Mouse (Mus musculus) neural tube, embryonic 15.5 days (tissue): Measurements from ENCODE around the gene Vwa1. TPM values are rescaled to one million over a fixed set of nuclear protein-coding genes. Genes with fewer than 3 reads are reported as not detected.
A peak's percentile ranks its signal among the peaks of the same experiment; 100 is the strongest.
"Not testable (repeated sequence)": the region's sequence is repeated elsewhere in the genome, so short reads cannot be mapped to it uniquely, and the experiment has no call there.

Experiments used
- ATAC-seq: fragments of 200-750 bp; cut with Nextera tagmentation; 2 replicates; pipeline ENCODE4 v1.8.0; 2017; ENCODE audit warnings: mild to moderate bottlenecking, moderate TSS enrichment, moderate library complexity; ENCODE audit not compliant: low FRiP score
- H3K27ac ChIP-seq: fragments of 300-500 bp; sonication (generic); replicated peaks from 2 replicates; pipeline ENCODE4 v1.5.1; 2015; ENCODE audit warnings: mild to moderate bottlenecking, inconsistent platforms
- H3K27me3 ChIP-seq: fragments of 300-500 bp; sonication (generic); replicated peaks from 2 replicates; pipeline ENCODE4 v1.6.1; 2015; ENCODE audit warnings: inconsistent platforms
- H3K36me3 ChIP-seq: fragments of 300-500 bp; sonication (generic); 2 replicates; pipeline ENCODE4 v1.6.1; 2015; ENCODE audit warnings: inconsistent platforms
- H3K4me1 ChIP-seq: fragments of 300-500 bp; sonication (generic); 2 replicates; pipeline ENCODE4 v1.6.1; 2015; ENCODE audit warnings: inconsistent platforms
- H3K4me2 ChIP-seq: fragments of 300-500 bp; sonication (generic); 2 replicates; pipeline ENCODE4 v1.6.1; 2015; ENCODE audit warnings: inconsistent platforms, mild to moderate bottlenecking, moderate library complexity
- H3K4me3 ChIP-seq: fragments of 300-500 bp; sonication (generic); replicated peaks from 2 replicates; pipeline ENCODE4 v1.5.1; 2015; ENCODE audit warnings: mild to moderate bottlenecking, inconsistent platforms
- H3K9ac ChIP-seq: fragments of 300-500 bp; sonication (generic); replicated peaks from 2 replicates; pipeline ENCODE4 v1.6.1; 2015; ENCODE audit warnings: mild to moderate bottlenecking, inconsistent platforms
- H3K9me3 ChIP-seq: fragments of 300-500 bp; sonication (generic); replicated peaks from 2 replicates; pipeline ENCODE4 v1.6.1; 2016; ENCODE audit warnings: inconsistent platforms
- WGBS: fragments of 180-500 bp; shearing (Covaris S2); methylation state at CpG from one replicate; pipeline ENCODE4 v1.1.7; 2015; ENCODE audit warnings: mixed read lengths; 5-methylcytosine and 5-hydroxymethylcytosine counted together
- polyA plus RNA-seq: library from polyadenylated mRNA; unstranded; fragments of >200 nt; fragmentation: Nextera tagmentation; extraction: Ambion mirVana; gene quantifications from 2 replicates; pipeline ENCODE4 v1.2.1, GENCODE M21; 2015

Vwa1 gene
- polyA plus RNA-seq, 1 experiment from 2014 or later: 30.0 TPM

DNA sequence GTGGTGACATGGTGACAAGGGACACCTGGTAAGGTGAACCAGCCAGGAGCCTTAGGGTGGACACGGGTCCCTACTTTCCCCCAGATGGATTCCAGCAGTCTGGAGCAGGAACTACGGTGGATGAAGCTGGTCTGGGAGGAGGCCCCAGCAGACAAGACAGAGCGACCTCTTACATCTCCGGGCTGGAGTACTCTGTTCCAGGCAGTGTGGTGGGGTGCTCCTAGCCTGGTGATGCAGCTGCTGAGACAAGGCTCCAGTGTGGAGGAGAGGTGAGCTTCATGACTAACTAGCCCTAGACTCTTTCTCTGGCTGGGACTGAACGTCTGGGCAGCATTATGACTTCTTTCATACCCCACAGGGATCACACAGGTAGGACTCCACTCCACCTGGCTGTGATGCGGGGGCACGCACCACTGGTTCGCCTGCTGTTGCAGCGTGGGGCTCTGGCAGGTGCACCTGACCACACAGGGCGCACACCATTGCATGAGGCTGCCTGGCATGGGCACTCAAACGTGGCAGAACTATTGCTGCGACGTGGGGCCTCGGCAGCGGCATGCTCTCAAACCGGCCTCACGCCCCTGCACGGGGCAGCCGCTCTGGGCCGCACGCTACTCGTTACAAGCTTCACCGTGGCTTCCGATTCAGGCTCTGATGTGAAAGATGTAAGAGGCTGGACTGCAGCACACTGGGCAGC, 16.9 kb upstream of the Vwa1 start:
- H3K9me3 ChIP-seq: no peaks in the 10 kb centered on the region
- H3K4me3 ChIP-seq: no peak overlapping the region
- no peaks in the 10 kb centered on the region for H3K4me1 ChIP-seq
- no peak for ATAC-seq
- H3K9ac ChIP-seq: no peak overlapping the region
- 75% methylated on average over 24 of the region's 24 CpGs for WGBS
- H3K4me2 ChIP-seq: no peak overlapping the region
- H3K27me3 ChIP-seq: no peaks in the 10 kb centered on the region
- H3K27ac ChIP-seq: no peak overlapping the region
- H3K36me3 ChIP-seq: no peaks in the 10 kb centered on the region

DNA sequence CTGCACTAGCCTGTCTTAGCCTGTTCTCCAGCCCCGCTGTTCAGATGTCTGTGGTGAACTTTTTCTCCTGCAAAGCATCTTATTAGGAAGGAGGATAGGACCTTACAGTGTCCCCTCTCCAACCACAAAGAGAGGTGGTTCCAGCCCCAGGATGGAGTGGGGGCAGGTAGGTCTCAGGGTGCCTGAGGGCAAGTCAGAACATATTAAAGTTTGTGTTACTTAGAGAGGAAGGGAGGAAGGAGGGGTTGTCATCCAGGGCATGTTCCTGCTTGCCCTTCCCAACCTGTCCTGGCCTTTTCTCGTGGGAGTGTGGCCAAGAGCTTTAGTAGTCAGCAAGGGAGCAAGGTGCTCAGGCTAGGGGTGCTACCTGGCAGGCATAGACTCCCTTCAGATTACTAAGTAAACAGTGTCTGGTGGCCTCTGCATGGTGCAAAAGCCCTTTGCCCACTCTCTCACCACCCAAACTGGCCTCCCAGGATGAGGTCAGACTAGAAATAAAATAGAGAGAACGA, 16.2 kb upstream of the Vwa1 start:
- H3K4me2 ChIP-seq: no peak overlapping the region
- no peak for ATAC-seq
- H3K4me3 ChIP-seq: no peak overlapping the region
- no peaks in the 10 kb centered on the region for H3K27me3 ChIP-seq
- no peak overlapping the region for H3K27ac ChIP-seq
- H3K9me3 ChIP-seq: no peaks in the 10 kb centered on the region
- 78% methylated on average over 3 of the region's 3 CpGs for WGBS
- H3K9ac ChIP-seq: no peak overlapping the region
- H3K36me3 ChIP-seq: no peaks in the 10 kb centered on the region
- H3K4me1 ChIP-seq: 0 out of 2 replicates have a peak, but pooled peaks cover under 1% of the 10 kb centered on the region

DNA sequence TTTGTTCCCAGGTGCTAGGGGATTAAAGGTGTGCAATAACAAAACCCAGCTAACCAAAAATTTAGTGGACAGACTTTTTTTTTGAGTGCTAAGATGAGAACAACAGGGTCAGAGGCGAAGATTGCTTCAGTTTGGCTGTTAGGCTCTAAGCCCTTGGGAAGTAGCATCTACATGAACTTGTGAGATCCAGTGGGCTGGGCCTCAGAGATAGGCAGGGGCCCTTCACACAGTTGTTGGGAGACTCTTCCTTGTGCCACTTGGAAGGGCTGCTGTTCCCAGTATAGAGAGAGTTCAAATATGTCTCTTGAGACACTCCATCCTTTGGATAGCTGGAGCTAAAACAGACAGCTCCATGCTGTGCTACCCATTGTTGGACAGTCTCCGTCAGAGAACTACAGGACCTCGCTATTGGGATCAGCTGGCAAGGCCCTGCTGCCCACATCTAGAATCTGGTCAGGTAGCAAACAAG, 15.6 kb upstream of the Vwa1 start, which contains the start of gene Ankrd65:
TSS of gene Ankrd65 (plus strand) at position 419 of the 469 bp plus-strand sequence.
- Histone ChIP-seq H3K4me2 (no peak within 1 kb of the TSS), H3K9ac (no peak within 1 kb of the TSS), H3K27ac (no peak within 1 kb of the TSS), H3K4me1 (peaks cover 7% of the 10 kb centered on the region), H3K4me3 (no peak within 1 kb of the TSS), H3K27me3 (no peaks in the 10 kb centered on the region), H3K9me3 (no peaks in the 10 kb centered on the region), H3K36me3 (no peaks in the 10 kb centered on the region)
- 81% methylated on average over 3 of the region's 3 CpGs for WGBS
- ATAC-seq: no peak

DNA sequence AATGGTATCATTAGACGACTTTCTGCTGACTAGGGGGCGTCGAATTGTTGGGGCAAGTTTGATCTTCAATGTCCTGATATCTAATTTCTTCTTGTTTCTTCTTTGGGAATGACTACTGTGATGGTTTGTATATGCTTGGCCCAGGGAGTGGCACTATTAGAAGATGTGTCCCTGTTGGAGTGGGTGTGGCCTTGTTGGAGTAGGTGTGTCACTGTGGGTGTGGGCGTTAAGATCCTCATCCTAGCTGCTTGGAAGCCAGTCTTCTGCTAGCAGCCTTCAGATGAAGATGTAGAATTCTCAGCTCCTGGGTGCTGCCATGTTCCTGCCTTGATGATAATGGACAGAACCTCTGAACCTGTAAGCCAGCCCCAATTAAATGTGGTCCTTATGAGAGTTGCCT, 14.3 kb upstream of the Vwa1 start:
- not testable (repeated sequence) for H3K27me3 ChIP-seq, H3K4me3 ChIP-seq, H3K27ac ChIP-seq, H3K36me3 ChIP-seq, H3K4me2 ChIP-seq, ATAC-seq, H3K9ac ChIP-seq, H3K9me3 ChIP-seq
- 81% methylated on average over 4 of the region's 4 CpGs for WGBS
- peaks cover 12% of the 10 kb centered on the region for H3K4me1 ChIP-seq

DNA sequence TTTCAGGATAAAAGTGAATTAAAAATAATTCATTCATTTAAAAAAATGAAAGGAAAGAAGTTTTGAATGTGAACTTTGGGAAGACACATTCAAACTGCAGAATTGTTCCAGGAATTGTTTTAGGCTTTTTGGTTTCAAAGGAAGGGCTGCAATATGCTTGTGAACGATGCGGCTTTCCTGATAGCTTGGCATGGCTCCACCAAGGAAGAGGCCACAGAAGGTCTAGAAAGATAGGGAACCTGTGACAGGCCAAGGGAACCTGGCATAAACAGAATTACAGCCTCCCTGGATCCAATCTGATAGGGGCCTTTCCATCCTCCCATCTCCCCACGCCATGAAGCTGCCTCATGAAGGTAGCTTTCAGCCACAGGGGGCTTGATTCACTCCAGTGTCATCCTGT, 13.8 kb upstream of the Vwa1 start:
- H3K4me1 ChIP-seq: peaks cover 18% of the 10 kb centered on the region
- WGBS: 81% methylated on average over 3 of the region's 3 CpGs
- ATAC-seq: no peak
- H3K9ac ChIP-seq: no peak overlapping the region
- no peak overlapping the region for H3K4me3 ChIP-seq
- no peaks in the 10 kb centered on the region for H3K27me3 ChIP-seq
- H3K9me3 ChIP-seq: no peaks in the 10 kb centered on the region
- H3K27ac ChIP-seq: no peak overlapping the region
- no peaks in the 10 kb centered on the region for H3K36me3 ChIP-seq
- no peak overlapping the region for H3K4me2 ChIP-seq

GRCm38 (mm10) chr4:155785819-155786218, 11.3 kb upstream of the Vwa1 start, which contains the start of gene Tmem88b:
TSS of gene Tmem88b (minus strand) at chr4:155785874.
- Histone ChIP-seq H3K9me3 (no peaks in the 10 kb centered on the region), H3K4me2 (peak within 1 kb of the TSS; percentile 74), H3K4me3 (peak within 1 kb of the TSS; percentile 63), H3K36me3 (no peaks in the 10 kb centered on the region), H3K27me3 (no peaks in the 10 kb centered on the region), H3K27ac (peak within 1 kb of the TSS; percentile 92; the same call in 1 of the 2 replicates), H3K9ac (peak within 1 kb of the TSS; percentile 75; the same call in 1 of the 2 replicates), H3K4me1 (peaks cover 25% of the 10 kb centered on the region)
- ATAC-seq: no peak
- WGBS: 68% methylated on average over 5 of the region's 5 CpGs

DNA sequence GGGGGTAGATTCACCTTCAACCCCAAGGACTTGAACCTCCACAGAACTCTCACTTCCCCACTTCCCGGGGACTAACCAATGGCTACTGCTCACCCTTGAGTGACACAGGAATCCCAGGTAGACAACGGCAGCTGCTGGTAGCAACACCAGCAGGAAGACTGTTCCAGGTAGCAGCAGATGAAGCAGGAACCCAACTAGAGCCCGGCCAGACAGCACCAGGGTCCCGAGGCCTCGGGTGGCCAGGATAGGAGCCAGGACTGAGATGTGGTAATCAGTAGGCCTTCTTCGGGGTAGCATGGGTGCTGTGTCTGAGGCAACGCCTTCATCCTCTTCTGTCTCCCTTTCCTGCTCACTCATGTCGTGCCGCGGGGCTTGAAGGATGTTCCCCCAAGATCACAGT, 10.7 kb upstream of the Vwa1 start:
- no peak for ATAC-seq
- Histone ChIP-seq H3K9ac (0 out of 2 replicates have a peak overlapping the region, but pooled peaks have one; percentile 20), H3K27me3 (no peaks in the 10 kb centered on the region), H3K4me1 (peaks cover 26% of the 10 kb centered on the region), H3K4me3 (no peak overlapping the region), H3K4me2 (0 out of 2 replicates have a peak overlapping the region, but pooled peaks have one; percentile 74), H3K9me3 (no peaks in the 10 kb centered on the region), H3K27ac (0 out of 2 replicates have a peak overlapping the region, but pooled peaks have one; percentile 28), H3K36me3 (no peaks in the 10 kb centered on the region)
- 90% methylated on average over 10 of the region's 10 CpGs for WGBS

DNA sequence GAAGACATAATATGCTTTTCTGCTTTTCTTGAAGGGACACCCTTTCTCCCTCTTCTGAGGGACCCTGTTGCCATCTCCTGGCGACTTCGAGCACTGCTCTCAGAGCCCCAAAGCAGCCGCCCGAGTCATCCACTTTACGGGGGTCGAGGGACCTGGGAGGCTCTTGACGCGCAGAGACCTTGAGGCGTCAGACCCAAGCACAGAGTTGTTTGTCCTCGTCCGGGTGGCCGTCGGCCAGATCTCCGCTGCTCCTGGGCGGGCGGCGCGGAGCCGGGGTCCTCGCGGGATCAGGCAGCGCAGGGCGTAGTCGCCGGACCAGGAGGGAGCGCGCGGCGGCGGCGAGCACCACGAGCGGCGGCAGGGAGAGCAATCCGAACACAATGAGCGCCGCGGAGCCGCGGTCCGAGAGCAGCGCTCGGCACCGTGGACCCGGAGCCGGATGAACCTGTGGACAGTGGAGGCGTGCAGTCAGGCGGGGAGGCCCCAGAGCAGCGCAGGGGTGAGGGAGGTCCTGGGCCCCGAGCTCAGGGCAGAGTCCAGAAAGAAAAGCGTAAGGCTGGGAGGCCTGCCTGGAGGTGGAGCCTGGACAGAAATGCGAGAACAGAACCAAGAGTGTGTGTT, 9.7 kb upstream of the Vwa1 start:
- under 1% methylated on average over 52 of the region's 52 CpGs for WGBS
- H3K27me3 ChIP-seq: no peaks in the 10 kb centered on the region

DNA sequence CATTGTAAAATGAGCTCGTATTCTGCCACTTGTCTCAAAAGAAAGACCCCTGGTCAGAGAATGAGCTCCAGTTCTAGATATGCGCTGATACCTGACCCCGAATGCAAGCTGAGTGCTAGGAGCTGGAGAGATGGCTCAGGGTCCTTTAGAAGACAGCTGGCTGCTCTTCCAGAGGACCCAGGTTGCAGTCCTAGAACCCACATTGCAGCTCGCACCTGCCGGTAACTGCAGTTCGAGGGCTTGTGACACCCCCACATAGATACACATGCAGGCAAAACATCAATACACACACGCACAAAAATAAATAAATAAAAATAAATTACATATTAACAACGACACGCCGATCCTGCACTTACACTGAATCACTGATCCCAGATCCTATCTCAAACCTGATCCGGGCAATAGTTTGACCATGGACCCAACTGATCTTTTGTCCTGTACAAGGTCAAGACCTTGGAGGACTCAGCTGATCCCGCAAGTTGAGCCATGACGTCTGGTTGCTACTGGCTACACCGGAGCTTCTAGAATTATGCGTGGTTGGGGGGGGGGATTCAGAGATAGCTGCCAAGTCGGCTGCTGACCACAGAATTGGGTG, 9.1 kb upstream of the Vwa1 start:
- peaks cover 26% of the 10 kb centered on the region for H3K4me1 ChIP-seq
- 35% methylated on average over 16 of the region's 16 CpGs for WGBS
- ATAC-seq: peak; percentile 39; the same call in 1 of the 2 replicates

More for the DNA sequence above, 9.7 kb upstream of the Vwa1 start:
- H3K4me2 ChIP-seq: peak overlapping the region; percentile 74
- peak; percentile 89 for ATAC-seq
- H3K36me3 ChIP-seq: no peaks in the 10 kb centered on the region
- peak overlapping the region; percentile 75 for H3K9ac ChIP-seq
- no peaks in the 10 kb centered on the region for H3K9me3 ChIP-seq
- peak overlapping the region; percentile 92 for H3K27ac ChIP-seq
- H3K4me1 ChIP-seq: peaks cover 26% of the 10 kb centered on the region
- peak overlapping the region; percentile 63 for H3K4me3 ChIP-seq

GRCm38 (mm10) chr4:155780895-155781294, 6.4 kb upstream of the Vwa1 start:
- H3K4me2 ChIP-seq: peak overlapping the region; percentile 13; the same call in 1 of the 2 replicates
- 36% methylated on average over 6 of the region's 6 CpGs for WGBS
- ATAC-seq: no peak
- peak overlapping the region; percentile 41; the same call in 1 of the 2 replicates for H3K27ac ChIP-seq
- no peaks in the 10 kb centered on the region for H3K9me3 ChIP-seq
- H3K4me3 ChIP-seq: no peak overlapping the region
- no peak overlapping the region for H3K9ac ChIP-seq
- peaks cover 29% of the 10 kb centered on the region for H3K4me1 ChIP-seq
- H3K27me3 ChIP-seq: 0 out of 2 replicates have a peak, but pooled peaks cover 3% of the 10 kb centered on the region
- no peaks in the 10 kb centered on the region for H3K36me3 ChIP-seq

More for the DNA sequence above, 9.1 kb upstream of the Vwa1 start:
- H3K4me3 ChIP-seq: peak overlapping the region; percentile 63
- no peaks in the 10 kb centered on the region for H3K27me3 ChIP-seq
- no peaks in the 10 kb centered on the region for H3K9me3 ChIP-seq
- H3K9ac ChIP-seq: peak overlapping the region; percentile 75
- H3K36me3 ChIP-seq: no peaks in the 10 kb centered on the region
- peak overlapping the region; percentile 92 for H3K27ac ChIP-seq
- peak overlapping the region; percentile 74 for H3K4me2 ChIP-seq

- 87% methylated on average over 4 of the region's 4 CpGs for WGBS
- 0 out of 2 replicates have a peak, but pooled peaks cover 3% of the 10 kb centered on the region for H3K27me3 ChIP-seq
- no peak overlapping the region for H3K4me3 ChIP-seq
- no peaks in the 10 kb centered on the region for H3K36me3 ChIP-seq
- ATAC-seq: no peak
- H3K4me2 ChIP-seq: no peak overlapping the region
- H3K4me1 ChIP-seq: peaks cover 32% of the 10 kb centered on the region
- no peak overlapping the region for H3K9ac ChIP-seq
- no peaks in the 10 kb centered on the region for H3K9me3 ChIP-seq
- H3K27ac ChIP-seq: no peak overlapping the region
These were observed 5.0 kb upstream of the Vwa1 start for GRCm38 (mm10) chr4:155779498-155779897.
